Mouse (Mus musculus) midbrain, embryonic 12.5 days (tissue): ENCODE results near the gene Dnm3. TPM values are rescaled to one million over a fixed set of nuclear protein-coding genes. Genes with fewer than 3 reads are reported as not detected.
A peak's percentile ranks its signal among the peaks of the same experiment; 100 is the strongest.

Experiments
- ATAC-seq: fragments of 200-750 bp; cut with Nextera tagmentation; 2 replicates; pipeline ENCODE4 v1.8.0; 2017; ENCODE audit warnings: low read depth, moderate TSS enrichment, moderate library complexity; ENCODE audit not compliant: low FRiP score
- H3K27ac ChIP-seq: fragments of 300-500 bp; sonication (generic); replicated peaks from 2 replicates; pipeline ENCODE4 v1.5.1; 2016; ENCODE audit warnings: mild to moderate bottlenecking
- H3K27me3 ChIP-seq: fragments of 300-500 bp; sonication (generic); 2 replicates; pipeline ENCODE4 v1.6.1; 2016; ENCODE audit warnings: mild to moderate bottlenecking
- H3K36me3 ChIP-seq: fragments of 300-500 bp; sonication (generic); 2 replicates; pipeline ENCODE4 v1.6.1; 2016
- H3K4me1 ChIP-seq: fragments of 300-500 bp; sonication (generic); 2 replicates; pipeline ENCODE4 v1.6.1; 2016
- H3K4me2 ChIP-seq: fragments of 300-500 bp; sonication (generic); replicated peaks from 2 replicates; pipeline ENCODE4 v1.6.1; 2016; ENCODE audit warnings: mild to moderate bottlenecking, moderate library complexity
- H3K4me3 ChIP-seq: fragments of 300-500 bp; sonication (generic); 2 replicates; pipeline ENCODE4 v1.5.1; 2016; ENCODE audit warnings: mild to moderate bottlenecking
- H3K9ac ChIP-seq: fragments of 300-500 bp; sonication (generic); replicated peaks from 2 replicates; pipeline ENCODE4 v1.6.1; 2016; ENCODE audit warnings: mild to moderate bottlenecking, moderate library complexity
- H3K9me3 ChIP-seq: fragments of 300-500 bp; sonication (generic); 2 replicates; pipeline ENCODE4 v1.6.1; 2016; ENCODE audit warnings: mild to moderate bottlenecking
- WGBS: fragments of 180-500 bp; shearing (Covaris S2); methylation state at CpG from one replicate; pipeline ENCODE4 v1.1.7; 2016; 5-methylcytosine and 5-hydroxymethylcytosine counted together
- polyA plus RNA-seq: library from polyadenylated mRNA; unstranded; fragments of >200 nt; fragmentation: Nextera tagmentation; extraction: Ambion mirVana; gene quantifications from 2 replicates; pipeline ENCODE4 v1.2.1, GENCODE M21; 2016

Dnm3 gene
- 14.2 and 15.6 TPM in 2 replicates for polyA plus RNA-seq

DNA sequence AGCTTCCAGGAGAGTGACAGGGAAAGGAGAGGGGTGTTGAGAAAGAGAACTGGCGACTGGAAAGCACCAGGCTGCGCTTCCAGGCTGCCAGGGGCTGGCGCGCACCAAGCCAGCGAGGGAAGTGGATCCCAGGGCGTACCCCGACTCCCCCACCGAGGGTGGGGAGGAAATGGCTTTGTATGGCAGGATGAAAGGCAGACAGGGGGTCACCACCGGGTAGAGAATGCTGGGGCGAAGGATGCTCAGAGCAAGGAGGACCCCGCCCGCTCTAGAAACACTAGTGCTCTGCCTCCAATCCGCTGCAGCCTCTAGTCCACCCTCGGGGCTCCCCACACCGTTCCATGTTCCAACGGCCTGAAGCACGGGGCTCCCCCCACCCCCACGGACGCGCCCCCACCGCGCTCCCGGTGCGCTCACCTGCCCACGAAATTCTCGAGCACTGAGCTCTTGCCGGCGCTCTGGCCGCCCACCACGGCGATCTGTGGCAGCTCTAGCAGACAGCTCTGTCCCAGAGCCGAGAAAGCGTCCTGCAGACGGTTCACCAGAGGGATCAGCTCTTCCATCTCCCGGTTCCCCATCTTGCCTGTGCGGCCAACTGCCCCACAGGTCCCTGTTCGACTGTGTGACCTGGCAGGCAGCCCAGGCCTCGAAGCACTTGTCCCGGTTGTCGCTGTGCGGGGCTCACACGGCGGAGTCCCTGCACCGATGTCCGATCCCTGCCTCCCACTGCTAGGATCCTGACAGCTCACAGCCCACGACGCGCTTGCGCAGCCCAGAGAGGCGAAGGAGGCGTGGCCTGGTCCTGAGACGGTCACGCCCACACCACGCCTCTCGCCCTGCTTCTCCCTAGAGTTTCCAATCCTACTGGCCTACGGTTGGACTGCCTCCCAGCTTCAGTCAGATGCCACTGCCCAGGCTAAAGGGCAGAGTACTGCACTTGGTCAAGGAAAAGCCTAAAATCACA lies at the start of gene Dnm3:
Dnm3 (minus strand) TSS at position 789 of the 964 bp plus-strand sequence.
- Histone ChIP-seq H3K9me3 (no peaks in the 10 kb centered on the region), H3K4me2 (peak within 1 kb of the TSS; percentile 92), H3K9ac (peak within 1 kb of the TSS; percentile 67), H3K27ac (peak within 1 kb of the TSS; percentile 62), H3K4me3 (peak within 1 kb of the TSS; percentile 60), H3K36me3 (no peaks in the 10 kb centered on the region), H3K4me1 (peaks cover 9% of the 10 kb centered on the region; the same call in 1 of the 2 replicates), H3K27me3 (peaks cover 16% of the 10 kb centered on the region)
- ATAC-seq, result peak; percentile 99
- under 1% methylated on average over 56 of the region's 56 CpGs for WGBS

DNA sequence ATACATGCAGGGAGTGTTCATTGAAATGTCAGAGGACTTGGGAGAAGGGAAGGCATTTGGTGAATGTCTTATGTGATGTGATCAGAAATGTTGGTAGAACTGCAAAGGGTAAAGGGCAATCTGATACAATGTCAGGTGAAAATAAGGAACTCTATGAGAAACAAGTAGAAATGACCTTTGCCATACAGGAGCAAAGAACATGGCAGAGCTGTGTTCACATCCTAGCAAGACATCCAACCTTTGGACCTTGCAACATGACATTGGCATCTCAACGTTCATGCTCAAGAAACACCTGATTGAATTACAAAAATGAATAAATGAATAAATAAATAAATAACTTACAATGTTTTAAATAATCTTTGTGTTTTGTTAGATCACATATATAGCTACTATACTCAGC lies 37.3 kb upstream of the Dnm3 start:
- Histone ChIP-seq H3K4me1 (no peaks in the 10 kb centered on the region), H3K27me3 (no peaks in the 10 kb centered on the region), H3K9ac (no peak overlapping the region), H3K4me3 (no peak overlapping the region), H3K9me3 (no peaks in the 10 kb centered on the region), H3K27ac (no peak overlapping the region), H3K36me3 (no peaks in the 10 kb centered on the region), H3K4me2 (no peak overlapping the region)
- ATAC-seq, result no peak
- 87% methylated on average over 1 of the region's 1 CpGs for whole genome bisulfite sequencing

DNA sequence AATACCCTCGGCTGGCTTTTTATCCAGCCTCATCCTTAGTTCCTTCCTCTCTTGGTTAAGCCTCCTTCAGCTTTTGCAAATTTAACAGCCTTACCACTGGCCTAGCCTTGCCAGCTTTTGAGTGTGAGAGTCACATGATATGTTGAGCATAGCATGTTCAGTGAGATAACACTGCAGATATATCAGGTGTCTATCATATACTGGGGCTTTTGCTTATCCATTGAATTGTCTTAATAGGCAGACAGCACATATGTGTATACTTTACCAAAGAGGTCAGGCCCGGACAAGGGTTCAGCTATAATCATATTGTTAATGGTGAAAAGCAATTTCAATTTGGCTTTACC lies 32.2 kb upstream of the Dnm3 start:
- 82% methylated on average over 2 of the region's 2 CpGs for WGBS
- no peak overlapping the region for H3K4me3 ChIP-seq
- H3K27me3 ChIP-seq, result no peaks in the 10 kb centered on the region
- H3K9ac ChIP-seq, result no peak overlapping the region
- no peaks in the 10 kb centered on the region for H3K4me1 ChIP-seq
- no peak overlapping the region for H3K4me2 ChIP-seq
- peak; percentile 19; the same call in 1 of the 2 replicates for ATAC-seq
- H3K27ac ChIP-seq, result no peak overlapping the region
- H3K36me3 ChIP-seq, result no peaks in the 10 kb centered on the region
- no peaks in the 10 kb centered on the region for H3K9me3 ChIP-seq

DNA sequence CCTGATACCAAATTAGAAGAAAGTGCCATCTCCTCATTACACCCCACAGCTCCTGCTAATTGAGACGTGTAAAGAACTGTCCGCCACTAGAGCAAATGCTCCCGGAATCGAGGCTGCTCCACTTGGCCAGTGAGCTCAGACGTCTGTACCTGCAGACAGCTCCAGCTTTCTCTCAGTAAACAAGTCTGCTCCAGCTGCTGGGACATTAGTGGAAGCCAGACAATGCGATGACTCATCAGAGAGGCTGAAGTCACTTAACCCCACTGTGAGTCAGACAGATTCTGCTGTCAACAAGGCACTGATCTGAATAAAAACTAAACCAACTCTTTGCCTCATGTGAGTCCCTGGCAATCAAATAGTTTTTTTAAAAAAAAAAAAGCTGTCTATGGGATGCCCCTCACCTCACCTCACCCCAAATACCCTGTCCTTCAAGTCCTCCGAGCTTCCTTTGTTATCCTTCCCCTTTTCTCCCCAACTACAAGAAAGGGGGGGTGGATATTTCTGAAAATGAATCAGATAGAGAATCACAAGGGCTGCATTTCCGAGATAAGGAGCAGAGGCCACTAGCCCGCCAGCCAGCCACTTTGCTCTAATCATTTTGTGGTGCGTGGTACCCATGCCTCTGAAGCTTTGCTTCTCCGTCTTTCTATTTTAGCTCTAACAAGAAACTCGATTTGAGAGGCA lies 31.6 kb upstream of the Dnm3 start:
- ATAC-seq, result peak; percentile 34; the same call in 1 of the 2 replicates
- no peaks in the 10 kb centered on the region for H3K36me3 ChIP-seq
- H3K4me1 ChIP-seq, result no peaks in the 10 kb centered on the region
- WGBS, result 62% methylated on average over 12 of the region's 12 CpGs
- no peaks in the 10 kb centered on the region for H3K9me3 ChIP-seq
- H3K4me2 ChIP-seq, result no peak overlapping the region
- H3K4me3 ChIP-seq, result no peak overlapping the region
- no peak overlapping the region for H3K9ac ChIP-seq
- no peaks in the 10 kb centered on the region for H3K27me3 ChIP-seq
- H3K27ac ChIP-seq, result no peak overlapping the region

DNA sequence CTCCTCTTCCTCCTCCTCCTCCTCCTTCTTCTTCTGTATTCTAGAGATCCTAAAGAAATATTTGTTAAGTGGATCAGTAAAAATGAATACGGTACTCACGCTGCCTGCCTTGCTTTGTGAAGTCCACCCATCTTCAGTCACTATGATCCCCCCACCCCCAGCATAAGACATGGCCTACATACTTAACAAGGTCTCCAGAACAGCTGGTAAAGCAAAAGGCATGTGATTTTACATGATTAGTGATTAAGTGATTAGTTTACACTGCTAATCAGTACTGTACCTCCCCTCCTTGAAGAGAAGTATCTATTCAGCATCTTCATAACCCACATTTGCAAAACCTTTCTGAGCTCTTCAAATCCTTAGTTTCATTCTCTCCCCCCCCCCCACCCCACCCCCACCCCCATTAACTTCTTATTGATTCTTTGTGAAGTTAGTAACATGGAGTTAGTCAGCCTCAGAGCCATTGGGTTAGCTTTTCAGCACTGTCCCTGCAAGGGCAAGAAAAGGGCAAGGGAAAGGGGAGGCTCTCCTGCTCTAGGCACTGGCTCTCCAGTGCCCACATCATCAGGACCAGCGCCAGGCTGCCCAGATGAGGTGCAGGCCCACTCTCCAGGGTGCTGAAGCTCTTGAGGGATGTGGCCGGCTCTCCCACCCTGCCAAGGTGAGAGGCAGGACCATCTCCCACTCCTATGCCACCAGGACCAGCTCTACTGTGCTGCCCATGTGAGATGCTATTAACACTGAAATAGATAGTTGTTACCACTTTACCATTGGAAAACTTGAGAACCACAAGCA lies 30.6 kb upstream of the Dnm3 start:
- no peak for ATAC-seq
- no peak overlapping the region for H3K27ac ChIP-seq
- no peak overlapping the region for H3K4me3 ChIP-seq
- no peaks in the 10 kb centered on the region for H3K27me3 ChIP-seq
- H3K4me2 ChIP-seq, result no peak overlapping the region
- 82% methylated on average over 4 of the region's 4 CpGs for WGBS
- H3K9ac ChIP-seq, result no peak overlapping the region
- H3K36me3 ChIP-seq, result no peaks in the 10 kb centered on the region
- no peaks in the 10 kb centered on the region for H3K9me3 ChIP-seq
- no peaks in the 10 kb centered on the region for H3K4me1 ChIP-seq

DNA sequence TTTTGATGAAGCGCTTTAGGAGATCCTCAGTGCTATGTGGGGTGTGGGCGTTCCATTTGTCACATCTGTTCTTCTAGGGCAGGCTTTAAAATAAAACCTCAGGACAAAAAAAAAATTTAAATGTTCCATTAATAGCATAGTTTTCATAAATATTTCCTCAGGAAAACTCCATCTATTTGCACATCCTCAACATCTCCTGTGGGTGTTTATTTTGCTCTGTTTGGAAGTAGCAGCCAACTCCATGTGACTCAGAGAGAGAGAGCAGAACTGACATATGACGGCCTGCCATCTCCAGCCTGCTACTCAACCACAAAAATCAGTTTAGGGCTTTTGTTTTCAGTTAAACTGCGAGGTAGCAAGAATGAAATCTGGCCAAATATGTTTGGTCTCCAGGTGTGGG lies 28.7 kb upstream of the Dnm3 start:
- Histone ChIP-seq H3K4me2 (no peak overlapping the region), H3K27me3 (no peaks in the 10 kb centered on the region), H3K9ac (no peak overlapping the region), H3K27ac (no peak overlapping the region), H3K4me1 (no peaks in the 10 kb centered on the region), H3K9me3 (no peaks in the 10 kb centered on the region), H3K4me3 (no peak overlapping the region), H3K36me3 (no peaks in the 10 kb centered on the region)
- WGBS, result 88% methylated on average over 4 of the region's 4 CpGs
- no peak for ATAC-seq

DNA sequence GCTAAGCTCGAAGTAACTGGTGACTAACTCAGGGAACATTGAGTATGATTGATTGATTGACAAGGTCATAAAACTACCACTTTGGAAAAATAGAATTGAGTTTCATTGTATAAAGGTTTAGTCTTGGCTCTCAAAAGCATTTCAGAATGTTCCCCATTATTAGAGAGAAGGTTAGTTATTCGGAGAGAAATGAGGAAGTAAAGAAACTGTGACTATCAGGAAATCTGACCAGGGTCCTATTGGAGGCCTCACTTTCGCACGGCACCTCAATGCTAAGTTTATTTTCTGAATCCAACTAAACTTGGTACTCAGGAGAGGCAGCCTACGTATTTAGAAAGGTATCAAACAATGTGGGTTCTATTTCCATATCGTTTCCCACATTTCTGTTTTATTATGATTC lies 27.8 kb upstream of the Dnm3 start:
- no peak for ATAC-seq
- no peak overlapping the region for H3K4me2 ChIP-seq
- H3K4me3 ChIP-seq, result no peak overlapping the region
- no peaks in the 10 kb centered on the region for H3K4me1 ChIP-seq
- no peak overlapping the region for H3K9ac ChIP-seq
- no peak overlapping the region for H3K27ac ChIP-seq
- no peaks in the 10 kb centered on the region for H3K36me3 ChIP-seq
- H3K9me3 ChIP-seq, result no peaks in the 10 kb centered on the region
- 87% methylated on average over 6 of the region's 6 CpGs for WGBS
- H3K27me3 ChIP-seq, result no peaks in the 10 kb centered on the region

DNA sequence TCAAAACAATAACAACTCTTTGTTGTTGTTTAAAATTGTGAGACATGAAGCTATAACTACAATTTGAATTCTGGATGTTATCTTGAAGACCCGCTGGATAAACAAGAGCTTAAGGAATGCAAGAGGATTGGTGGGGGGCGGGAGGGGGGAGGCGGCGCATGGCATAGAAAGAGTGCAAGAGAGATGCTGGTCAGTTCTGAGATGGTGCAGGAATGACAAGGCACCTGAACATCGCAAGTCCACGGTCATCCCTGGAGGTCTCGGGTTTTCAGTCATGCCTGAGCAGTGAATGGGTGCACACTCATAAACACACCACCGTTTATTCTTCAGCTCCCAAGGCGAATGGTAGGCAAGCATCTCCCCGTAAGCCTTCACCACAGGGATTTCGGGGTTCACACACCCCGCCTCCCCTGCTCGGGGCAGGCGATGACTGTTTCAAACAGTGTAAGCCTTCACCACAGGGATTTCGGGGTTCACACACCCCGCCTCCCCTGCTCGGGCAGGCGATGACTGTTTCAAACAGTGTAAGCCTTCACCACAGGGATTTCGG lies 1.2 kb downstream of the Dnm3 start:
- 3% methylated on average over 19 of the region's 19 CpGs for WGBS
- H3K36me3 ChIP-seq, result no peaks in the 10 kb centered on the region
- ATAC-seq, result peak; percentile 1
- peak overlapping the region; percentile 92 for H3K4me2 ChIP-seq
- H3K4me1 ChIP-seq, result peaks cover 9% of the 10 kb centered on the region; the same call in 1 of the 2 replicates
- no peaks in the 10 kb centered on the region for H3K9me3 ChIP-seq
- peak overlapping the region; percentile 60 for H3K4me3 ChIP-seq
- H3K27me3 ChIP-seq, result peaks cover 16% of the 10 kb centered on the region
- H3K27ac ChIP-seq, result no peak overlapping the region
- peak overlapping the region; percentile 67 for H3K9ac ChIP-seq

DNA sequence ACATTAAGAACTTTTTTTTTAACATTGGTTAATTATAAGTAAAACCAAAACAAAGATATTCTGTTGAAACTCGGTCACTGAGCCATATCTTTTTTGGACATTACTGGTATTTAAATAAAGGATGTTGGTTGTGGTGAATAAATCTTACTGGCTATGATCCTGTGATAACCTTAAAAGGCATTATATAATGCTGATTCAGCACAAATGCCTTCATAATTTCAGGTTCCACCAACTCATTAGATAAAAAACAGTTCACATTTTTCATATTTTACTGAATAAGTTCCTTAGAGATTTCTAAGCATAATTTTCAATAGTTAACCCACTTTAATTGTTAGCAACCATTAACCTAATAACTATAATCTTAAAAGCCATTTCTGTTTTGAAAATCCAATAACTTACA lies 4.9 kb downstream of the Dnm3 start:
- H3K9me3 ChIP-seq, result no peaks in the 10 kb centered on the region
- H3K9ac ChIP-seq, result no peak overlapping the region
- H3K27ac ChIP-seq, result no peak overlapping the region
- H3K4me1 ChIP-seq, result peaks cover 9% of the 10 kb centered on the region; the same call in 1 of the 2 replicates
- H3K4me3 ChIP-seq, result no peak overlapping the region
- no peaks in the 10 kb centered on the region for H3K36me3 ChIP-seq
- H3K4me2 ChIP-seq, result no peak overlapping the region
- no peak for ATAC-seq
- WGBS, result 75% methylated on average over 1 of the region's 1 CpGs
- peaks cover 16% of the 10 kb centered on the region for H3K27me3 ChIP-seq

DNA sequence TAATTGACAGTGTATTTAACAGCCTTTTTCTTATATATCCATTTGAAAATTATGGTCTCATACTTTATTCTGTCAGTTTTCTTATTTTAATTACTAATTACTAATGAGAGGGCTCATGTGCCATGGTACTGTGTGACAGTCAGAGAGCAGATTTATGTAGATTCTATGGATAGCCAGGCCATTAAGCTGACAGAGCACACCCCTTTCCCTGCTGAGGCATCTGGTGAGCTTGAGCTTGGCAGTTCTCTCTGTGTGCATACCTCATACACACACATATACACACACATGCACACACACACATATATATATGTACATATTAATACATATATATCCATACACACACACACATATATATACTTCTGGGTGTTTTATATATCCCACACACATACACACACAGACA lies 6.7 kb downstream of the Dnm3 start:
- Histone ChIP-seq H3K4me3 (no peak overlapping the region), H3K9ac (no peak overlapping the region), H3K9me3 (no peaks in the 10 kb centered on the region), H3K36me3 (no peaks in the 10 kb centered on the region), H3K27ac (no peak overlapping the region), H3K27me3 (peaks cover 6% of the 10 kb centered on the region; the same call in 1 of the 2 replicates), H3K4me1 (peaks cover 4% of the 10 kb centered on the region; the same call in 1 of the 2 replicates), H3K4me2 (no peak overlapping the region)
- no peak for ATAC-seq

DNA sequence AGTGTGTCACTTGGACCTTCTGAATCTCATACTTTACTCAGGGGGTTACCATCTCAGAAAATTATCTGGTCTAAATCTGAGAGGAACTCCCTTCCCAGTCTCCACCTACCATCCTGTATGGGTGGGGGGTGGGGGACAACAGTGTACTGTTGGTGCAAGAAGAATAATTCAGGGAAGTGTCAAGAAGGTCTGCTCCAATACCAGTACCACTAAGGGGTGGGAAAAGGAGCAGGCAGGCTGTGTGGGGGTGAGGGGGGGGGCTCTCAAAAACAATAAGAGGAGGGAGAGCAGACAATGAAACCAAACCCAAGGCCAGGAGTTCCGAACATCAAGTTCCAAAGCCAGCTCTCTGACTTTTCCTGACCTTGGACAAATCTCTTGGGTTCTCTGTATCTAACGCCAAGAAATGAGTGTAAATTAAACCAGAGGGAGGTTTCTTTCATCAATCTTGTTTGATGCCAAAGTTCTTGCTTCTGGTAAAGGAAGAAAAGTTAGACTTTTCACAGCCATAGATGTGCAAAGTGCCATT lies 8.0 kb downstream of the Dnm3 start:
- Histone ChIP-seq H3K4me1 (0 out of 2 replicates have a peak, but pooled peaks cover 3% of the 10 kb centered on the region), H3K36me3 (no peaks in the 10 kb centered on the region), H3K27ac (no peak overlapping the region), H3K4me2 (no peak overlapping the region), H3K9ac (no peak overlapping the region), H3K9me3 (no peaks in the 10 kb centered on the region), H3K27me3 (0 out of 2 replicates have a peak, but pooled peaks cover 4% of the 10 kb centered on the region), H3K4me3 (no peak overlapping the region)
- no peak for ATAC-seq
- WGBS, result 85% methylated on average over 2 of the region's 2 CpGs
